Mouse (Mus musculus): ENCODE measurements around the gene Wdr73. TPM values are rescaled to one million over a fixed set of nuclear protein-coding genes. Genes with fewer than 3 reads are reported as not detected.
A peak's percentile ranks its signal among the peaks of the same experiment; 100 is the strongest.
"Not testable (repeated sequence)": the region's sequence is repeated elsewhere in the genome, so short reads cannot be mapped to it uniquely, and the experiment has no call there.

Wdr73 gene
- 15.6 and 18.9 TPM in 2 replicates for polyA plus RNA-seq (2015; fragmentation: Nextera tagmentation; extraction: Ambion mirVana)

- Histone ChIP-seq H3K27ac (replicated peaks) (peak within 1 kb of the TSS; percentile 74), H3K36me3 (peaks cover 30% of the 10 kb centered on the region), H3K27me3 (replicated peaks) (peaks cover 9% of the 10 kb centered on the region; the same call in 1 of the 2 replicates), H3K9me3 (no peaks in the 10 kb centered on the region), H3K4me1 (peaks cover 30% of the 10 kb centered on the region), H3K4me3 (peak within 1 kb of the TSS; percentile 74), H3K9ac (peak within 1 kb of the TSS; percentile 85), H3K4me2 (peak within 1 kb of the TSS; percentile 86)
- under 1% methylated on average over 36 of the region's 36 CpGs for WGBS
- peak; percentile 76 for ATAC-seq (ENCODE audit: extremely low read depth, insufficient number of reproducible peaks, low FRiP score, low TSS enrichment)
Observed at GRCm38 (mm10) chr7:80900944-80901501, at the start of gene Wdr73. TSS of gene Wdr73 (minus strand) at chr7:80901269.

GRCm38 (mm10) chr7:80947445-80948350, 46.6 kb upstream of the Wdr73 start, which contains the start of gene Sec11a:
TSS of gene Sec11a (minus strand) at chr7:80947780.
- Histone ChIP-seq H3K27ac (replicated peaks) (peak within 1 kb of the TSS; percentile 97), H3K4me1 (peaks cover 22% of the 10 kb centered on the region), H3K27me3 (replicated peaks) (0 out of 2 replicates have a peak, but pooled peaks cover 3% of the 10 kb centered on the region), H3K36me3 (peaks cover 16% of the 10 kb centered on the region), H3K9me3 (no peaks in the 10 kb centered on the region), H3K4me3 (peak within 1 kb of the TSS; percentile 89), H3K4me2 (peak within 1 kb of the TSS; percentile 88), H3K9ac (peak within 1 kb of the TSS; percentile 94)
- 2% methylated on average over 44 of the region's 44 CpGs for WGBS
- ATAC-seq (ENCODE audit: extremely low read depth, insufficient number of reproducible peaks, low FRiP score, low TSS enrichment) = peak; percentile 98

GRCm38 (mm10) chr7:80939808-80940207, 38.7 kb upstream of the Wdr73 start:
- Histone ChIP-seq H3K4me2 (no peak overlapping the region), H3K36me3 (peaks cover 24% of the 10 kb centered on the region), H3K4me3 (no peak overlapping the region), H3K9ac (no peak overlapping the region), H3K27ac (replicated peaks) (no peak overlapping the region), H3K4me1 (peaks cover 20% of the 10 kb centered on the region), H3K9me3 (no peaks in the 10 kb centered on the region), H3K27me3 (replicated peaks) (no peaks in the 10 kb centered on the region)
- WGBS = 81% methylated on average over 4 of the region's 4 CpGs
- ATAC-seq (ENCODE audit: extremely low read depth, insufficient number of reproducible peaks, low FRiP score, low TSS enrichment) = no peak

GRCm38 (mm10) chr7:80937304-80937666, 36.2 kb upstream of the Wdr73 start:
- not testable (repeated sequence) for H3K4me3 ChIP-seq; H3K27ac ChIP-seq (replicated peaks); H3K4me2 ChIP-seq; H3K27me3 ChIP-seq (replicated peaks); ATAC-seq (ENCODE audit: extremely low read depth, insufficient number of reproducible peaks, low FRiP score, low TSS enrichment); H3K9ac ChIP-seq; H3K9me3 ChIP-seq
- Histone ChIP-seq H3K36me3 (peaks cover 40% of the 10 kb centered on the region), H3K4me1 (peaks cover 20% of the 10 kb centered on the region)

- not testable (repeated sequence) for H3K9me3 ChIP-seq; H3K4me3 ChIP-seq; H3K4me2 ChIP-seq; H3K9ac ChIP-seq; ATAC-seq (ENCODE audit: extremely low read depth, insufficient number of reproducible peaks, low FRiP score, low TSS enrichment); H3K27me3 ChIP-seq (replicated peaks); H3K27ac ChIP-seq (replicated peaks)
- H3K36me3 ChIP-seq = peaks cover 41% of the 10 kb centered on the region
- WGBS = 34% methylated on average over 7 of the region's 7 CpGs
- H3K4me1 ChIP-seq = peaks cover 23% of the 10 kb centered on the region
Observed at GRCm38 (mm10) chr7:80936617-80937303, 35.7 kb upstream of the Wdr73 start.

- H3K4me2 ChIP-seq = no peak overlapping the region
- ATAC-seq (ENCODE audit: extremely low read depth, insufficient number of reproducible peaks, low FRiP score, low TSS enrichment) = no peak
- no peaks in the 10 kb centered on the region for H3K9me3 ChIP-seq
- H3K4me1 ChIP-seq = peaks cover 24% of the 10 kb centered on the region
- H3K27me3 ChIP-seq (replicated peaks) = no peaks in the 10 kb centered on the region
- no peak overlapping the region for H3K27ac ChIP-seq (replicated peaks)
- H3K36me3 ChIP-seq = peaks cover 44% of the 10 kb centered on the region
- no peak overlapping the region for H3K4me3 ChIP-seq
- WGBS = 88% methylated on average over 1 of the region's 1 CpGs
- no peak overlapping the region for H3K9ac ChIP-seq
Observed at GRCm38 (mm10) chr7:80935834-80936233, 34.8 kb upstream of the Wdr73 start.

- no peak overlapping the region for H3K4me2 ChIP-seq
- H3K27me3 ChIP-seq (replicated peaks) = no peaks in the 10 kb centered on the region
- peaks cover 22% of the 10 kb centered on the region for H3K4me1 ChIP-seq
- H3K9me3 ChIP-seq = no peaks in the 10 kb centered on the region
- H3K9ac ChIP-seq = no peak overlapping the region
- 73% methylated on average over 1 of the region's 1 CpGs for WGBS
- H3K27ac ChIP-seq (replicated peaks) = no peak overlapping the region
- ATAC-seq (ENCODE audit: extremely low read depth, insufficient number of reproducible peaks, low FRiP score, low TSS enrichment) = no peak
- H3K4me3 ChIP-seq = no peak overlapping the region
- peaks cover 50% of the 10 kb centered on the region for H3K36me3 ChIP-seq
Observed at GRCm38 (mm10) chr7:80932777-80933176, 31.7 kb upstream of the Wdr73 start.

- 76% methylated on average over 8 of the region's 8 CpGs for WGBS
- no peak for ATAC-seq (ENCODE audit: extremely low read depth, insufficient number of reproducible peaks, low FRiP score, low TSS enrichment)
- H3K27ac ChIP-seq (replicated peaks) = no peak overlapping the region
- H3K36me3 ChIP-seq = peaks cover 59% of the 10 kb centered on the region
- H3K4me2 ChIP-seq = no peak overlapping the region
- no peaks in the 10 kb centered on the region for H3K9me3 ChIP-seq
- peaks cover 15% of the 10 kb centered on the region for H3K4me1 ChIP-seq
- no peak overlapping the region for H3K4me3 ChIP-seq
- no peaks in the 10 kb centered on the region for H3K27me3 ChIP-seq (replicated peaks)
- H3K9ac ChIP-seq = 0 out of 2 replicates have a peak overlapping the region, but pooled peaks have one; percentile 9
Observed at GRCm38 (mm10) chr7:80931618-80932207, 30.6 kb upstream of the Wdr73 start.

- Histone ChIP-seq H3K4me3 (no peak overlapping the region), H3K4me2 (no peak overlapping the region), H3K9ac (no peak overlapping the region), H3K4me1 (peaks cover 3% of the 10 kb centered on the region), H3K36me3 (peaks cover 80% of the 10 kb centered on the region), H3K27ac (replicated peaks) (no peak overlapping the region), H3K27me3 (replicated peaks) (peaks cover 16% of the 10 kb centered on the region), H3K9me3 (no peaks in the 10 kb centered on the region)
- 41% methylated on average over 2 of the region's 2 CpGs for WGBS
- ATAC-seq (ENCODE audit: extremely low read depth, insufficient number of reproducible peaks, low FRiP score, low TSS enrichment) = peak; percentile 74; the same call in 1 of the 2 replicates
Observed at GRCm38 (mm10) chr7:80923165-80923564, 22.1 kb upstream of the Wdr73 start.

- peaks cover 85% of the 10 kb centered on the region for H3K36me3 ChIP-seq
- H3K27me3 ChIP-seq (replicated peaks) = peaks cover 4% of the 10 kb centered on the region; the same call in 1 of the 2 replicates
- H3K27ac ChIP-seq (replicated peaks) = no peak overlapping the region
- peaks cover 3% of the 10 kb centered on the region for H3K4me1 ChIP-seq
- 76% methylated on average over 5 of the region's 5 CpGs for WGBS
- H3K4me2 ChIP-seq = no peak overlapping the region
- no peak overlapping the region for H3K9ac ChIP-seq
- no peaks in the 10 kb centered on the region for H3K9me3 ChIP-seq
- no peak for ATAC-seq (ENCODE audit: extremely low read depth, insufficient number of reproducible peaks, low FRiP score, low TSS enrichment)
- no peak overlapping the region for H3K4me3 ChIP-seq
Observed at GRCm38 (mm10) chr7:80919647-80920008, 18.6 kb upstream of the Wdr73 start.

Measured in heart, embryonic 13.5 days (tissue).